Mouse (Mus musculus) liver, postnatal 0 days (tissue): ENCODE measurements around the gene Akr1b8.

Source experiments
- CTCF ChIP-seq: sonication (generic); IDR thresholded peaks from 2 replicates; pipeline ENCODE4 v1.5.1; 2016; ENCODE audit warnings: antibody characterized with exemption, low read depth
- EP300 ChIP-seq: IDR thresholded peaks from 2 replicates; pipeline ENCODE4 v1.6.1; 2016; ENCODE audit warnings: antibody characterized with exemption, low read depth, mild to moderate bottlenecking

- no peak for TF ChIP-seq CTCF
- no peak for TF ChIP-seq EP300
Measured at GRCm38 (mm10) chr6:34344935-34345334, 9.0 kb upstream of the Akr1b8 start.
